Mouse (Mus musculus) liver, adult 2 months (tissue): ENCODE data around the gene Cnbd2. TPM values are rescaled to one million over a fixed set of nuclear protein-coding genes. Genes with fewer than 3 reads are reported as not detected.

ENCODE experiments used
- DNase-seq: peaks from one replicate; pipeline ENCODE4 v3.0.0-alpha.2; 2011; ENCODE audit warnings: low read depth, low spot score; ENCODE audit errors: extremely low read depth
- H3K27ac ChIP-seq: fragments of 200-500 bp; replicated peaks from 2 replicates; pipeline ENCODE4 v1.5.1; 2012; ENCODE audit warnings: low read depth, mild to moderate bottlenecking, control low read depth, inconsistent platforms, low read length; ENCODE audit not compliant: insufficient read depth
- H3K27me3 ChIP-seq: fragments of 200-500 bp; 2 replicates; pipeline ENCODE4 v1.6.1; 2012; ENCODE audit warnings: mild to moderate bottlenecking, moderate library complexity, low read length, inconsistent platforms; ENCODE audit not compliant: control insufficient read depth, insufficient read depth
- H3K36me3 ChIP-seq: fragments of 200-500 bp; 2 replicates; pipeline ENCODE4 v1.6.1; 2012; ENCODE audit warnings: low read length, inconsistent platforms; ENCODE audit not compliant: control insufficient read depth, insufficient read depth
- H3K4me1 ChIP-seq: fragments of 200-500 bp; 2 replicates; pipeline ENCODE4 v1.6.1; 2011; ENCODE audit warnings: low read length; ENCODE audit not compliant: control insufficient read depth, insufficient read depth
- H3K4me3 ChIP-seq: fragments of 200-500 bp; 2 replicates; pipeline ENCODE4 v1.5.1; 2011; ENCODE audit warnings: low read depth, mild to moderate bottlenecking, control low read depth, low read length, moderate library complexity; ENCODE audit not compliant: insufficient read depth
- H3K79me2 ChIP-seq: fragments of 200-500 bp; 2 replicates; pipeline ENCODE4 v1.6.1; 2012; ENCODE audit warnings: inconsistent platforms, mild to moderate bottlenecking, low read length, moderate library complexity; ENCODE audit not compliant: control insufficient read depth, insufficient read depth
- H3K9ac ChIP-seq: fragments of 200-500 bp; 2 replicates; pipeline ENCODE4 v1.6.1; 2012; ENCODE audit warnings: low read depth, mild to moderate bottlenecking, control low read depth, inconsistent platforms, low read length
- CTCF ChIP-seq: fragments of 200-500 bp; IDR thresholded peaks from 2 replicates; pipeline ENCODE4 v1.5.1; 2011; ENCODE audit warnings: low read depth, low read length, control low read depth
- POLR2A ChIP-seq: fragments of 200-500 bp; IDR thresholded peaks from 2 replicates; pipeline ENCODE4 v1.6.1; 2011; ENCODE audit warnings: low read length, control low read depth; ENCODE audit not compliant: insufficient read depth; ENCODE audit errors: extremely low read depth
- WGBS: fragments of 180-500 bp; shearing (Covaris S2); methylation state at CpG from one replicate; pipeline ENCODE4 v1.1.7; 2018; 5-methylcytosine and 5-hydroxymethylcytosine counted together
- polyA plus RNA-seq: library from polyadenylated mRNA; depleted of rRNA; stranded (reverse); fragments of >200 nt; gene quantifications from 2 replicates; pipeline ENCODE4 v1.2.3, GENCODE M21; 2012
- total RNA-seq: library from RNA; depleted of rRNA; stranded (reverse); fragments of >200 nt; gene quantifications from 2 replicates; pipeline ENCODE4 v1.2.3, GENCODE M21; 2014

The Cnbd2 gene
- total and polyA plus RNA-seq, 2 experiments = 0.40 to 1.0 TPM

GRCm38 (mm10) chr2:156330681-156331080 lies 18.6 kb downstream of the Cnbd2 start:
- H3K4me1 ChIP-seq = no peaks in the 10 kb centered on the region
- H3K36me3 ChIP-seq = no peaks in the 10 kb centered on the region
- no peaks in the 10 kb centered on the region for H3K27me3 ChIP-seq
- no peak overlapping the region for H3K27ac ChIP-seq
- no peak overlapping the region for H3K9ac ChIP-seq
- no peak overlapping the region for H3K4me3 ChIP-seq
- 87% methylated on average over 1 of the region's 1 CpGs for WGBS
- no peaks in the 10 kb centered on the region for H3K79me2 ChIP-seq
- DNase-seq = no peak
- TF ChIP-seq CTCF (no peak), POLR2A (no peak)

- TF ChIP-seq POLR2A (no peak), CTCF (no peak)
- H3K36me3 ChIP-seq = no peaks in the 10 kb centered on the region
- no peak for DNase-seq
- 89% methylated on average over 7 of the region's 7 CpGs for WGBS
- no peak overlapping the region for H3K9ac ChIP-seq
- H3K27ac ChIP-seq = no peak overlapping the region
- no peaks in the 10 kb centered on the region for H3K4me1 ChIP-seq
- no peaks in the 10 kb centered on the region for H3K27me3 ChIP-seq
- no peaks in the 10 kb centered on the region for H3K79me2 ChIP-seq
- H3K4me3 ChIP-seq = no peak overlapping the region
Observed at GRCm38 (mm10) chr2:156331446-156331965, 19.4 kb downstream of the Cnbd2 start.

- Histone ChIP-seq H3K27ac (no peak overlapping the region), H3K4me3 (no peak overlapping the region), H3K27me3 (no peaks in the 10 kb centered on the region), H3K36me3 (no peaks in the 10 kb centered on the region), H3K9ac (no peak overlapping the region), H3K79me2 (no peaks in the 10 kb centered on the region), H3K4me1 (no peaks in the 10 kb centered on the region)
- TF ChIP-seq POLR2A (no peak), CTCF (no peak)
- DNase-seq = no peak
- 84% methylated on average over 4 of the region's 4 CpGs for WGBS
Observed at GRCm38 (mm10) chr2:156340078-156340477, 28.0 kb downstream of the Cnbd2 start.

- no peaks in the 10 kb centered on the region for H3K27me3 ChIP-seq
- no peak for DNase-seq
- H3K4me1 ChIP-seq = no peaks in the 10 kb centered on the region
- no peak overlapping the region for H3K27ac ChIP-seq
- no peaks in the 10 kb centered on the region for H3K36me3 ChIP-seq
- no peak overlapping the region for H3K9ac ChIP-seq
- no peak overlapping the region for H3K4me3 ChIP-seq
- 67% methylated on average over 12 of the region's 12 CpGs for WGBS
- no peaks in the 10 kb centered on the region for H3K79me2 ChIP-seq
- no peak for TF ChIP-seq CTCF
- TF ChIP-seq POLR2A = no peak
Observed at GRCm38 (mm10) chr2:156344775-156345532, 32.9 kb downstream of the Cnbd2 start.

GRCm38 (mm10) chr2:156348812-156349211 lies 36.7 kb downstream of the Cnbd2 start:
- DNase-seq = no peak
- Histone ChIP-seq H3K27me3 (no peaks in the 10 kb centered on the region), H3K36me3 (no peaks in the 10 kb centered on the region), H3K9ac (no peak overlapping the region), H3K79me2 (no peaks in the 10 kb centered on the region), H3K4me3 (no peak overlapping the region), H3K4me1 (no peaks in the 10 kb centered on the region), H3K27ac (no peak overlapping the region)
- TF ChIP-seq CTCF (no peak), POLR2A (no peak)
- WGBS = 86% methylated on average over 4 of the region's 4 CpGs

GRCm38 (mm10) chr2:156349286-156349848 lies 37.3 kb downstream of the Cnbd2 start:
- Histone ChIP-seq H3K9ac (no peak overlapping the region), H3K4me3 (no peak overlapping the region), H3K27ac (no peak overlapping the region), H3K79me2 (no peaks in the 10 kb centered on the region), H3K27me3 (no peaks in the 10 kb centered on the region), H3K36me3 (no peaks in the 10 kb centered on the region), H3K4me1 (no peaks in the 10 kb centered on the region)
- DNase-seq = no peak
- TF ChIP-seq POLR2A = no peak
- no peak for TF ChIP-seq CTCF
- 85% methylated on average over 4 of the region's 4 CpGs for WGBS
